Mouse (Mus musculus): ENCODE measurements around the gene Tnni1. TPM values are rescaled to one million over a fixed set of nuclear protein-coding genes. Genes with fewer than 3 reads are reported as not detected.
A peak's percentile ranks its signal among the peaks of the same experiment; 100 is the strongest.

Tnni1 gene
- polyA plus RNA-seq, 1 experiment from 2014 or later: 2,290 TPM

GRCm38 (mm10) chr1:135818481-135819086, 39.4 kb downstream of the Tnni1 start, which contains the start of gene Lad1:
Lad1 (plus strand) TSS chr1:135818598.
- WGBS: 1% methylated on average over 63 of the region's 63 CpGs
- H3K9me3 ChIP-seq: no peaks in the 10 kb centered on the region
- peaks cover 64% of the 10 kb centered on the region for H3K4me1 ChIP-seq
- no peak for DNase-seq (ENCODE audit: low spot score)
- H3K27ac ChIP-seq: peak within 1 kb of the TSS; percentile 90
- H3K36me3 ChIP-seq: no peaks in the 10 kb centered on the region
- peaks cover 72% of the 10 kb centered on the region for H3K27me3 ChIP-seq (ENCODE audit: insufficient read depth, poor library complexity, severe bottlenecking)
- peak within 1 kb of the TSS; percentile 81 for H3K4me3 ChIP-seq

- 77% methylated on average over 10 of the region's 10 CpGs for WGBS
- Histone ChIP-seq H3K9me3 (no peaks in the 10 kb centered on the region), H3K4me3 (no peak overlapping the region), H3K27ac (no peak overlapping the region), H3K4me1 (peaks cover 54% of the 10 kb centered on the region), H3K36me3 (no peaks in the 10 kb centered on the region), H3K27me3 (ENCODE audit: insufficient read depth, poor library complexity, severe bottlenecking) (peaks cover 72% of the 10 kb centered on the region)
- no peak for DNase-seq (ENCODE audit: low spot score)
Observed at GRCm38 (mm10) chr1:135820071-135820470, 40.8 kb downstream of the Tnni1 start.

GRCm38 (mm10) chr1:135820736-135821364, 41.6 kb downstream of the Tnni1 start:
- Histone ChIP-seq H3K9me3 (no peaks in the 10 kb centered on the region), H3K27me3 (ENCODE audit: insufficient read depth, poor library complexity, severe bottlenecking) (peaks cover 72% of the 10 kb centered on the region), H3K27ac (peak overlapping the region; percentile 29; the same call in 1 of the 2 replicates), H3K4me1 (peaks cover 54% of the 10 kb centered on the region), H3K36me3 (no peaks in the 10 kb centered on the region), H3K4me3 (no peak overlapping the region)
- 70% methylated on average over 16 of the region's 16 CpGs for WGBS
- DNase-seq (ENCODE audit: low spot score): no peak

GRCm38 (mm10) chr1:135821780-135822179, 42.5 kb downstream of the Tnni1 start:
- H3K27me3 ChIP-seq (ENCODE audit: insufficient read depth, poor library complexity, severe bottlenecking): peaks cover 64% of the 10 kb centered on the region
- H3K4me3 ChIP-seq: no peak overlapping the region
- WGBS: 80% methylated on average over 7 of the region's 7 CpGs
- no peak overlapping the region for H3K27ac ChIP-seq
- peaks cover 47% of the 10 kb centered on the region for H3K4me1 ChIP-seq
- H3K36me3 ChIP-seq: no peaks in the 10 kb centered on the region
- no peaks in the 10 kb centered on the region for H3K9me3 ChIP-seq
- DNase-seq (ENCODE audit: low spot score): no peak

GRCm38 (mm10) chr1:135828918-135829317, 49.7 kb downstream of the Tnni1 start:
- H3K27ac ChIP-seq: no peak overlapping the region
- no peaks in the 10 kb centered on the region for H3K9me3 ChIP-seq
- no peaks in the 10 kb centered on the region for H3K27me3 ChIP-seq (ENCODE audit: insufficient read depth, poor library complexity, severe bottlenecking)
- 9% methylated on average over 1 of the region's 1 CpGs for WGBS
- no peak for DNase-seq (ENCODE audit: low spot score)
- H3K4me1 ChIP-seq: peaks cover 42% of the 10 kb centered on the region
- H3K4me3 ChIP-seq: no peak overlapping the region
- no peaks in the 10 kb centered on the region for H3K36me3 ChIP-seq

- H3K27ac ChIP-seq: peak overlapping the region; percentile 92
- WGBS: 49% methylated on average over 6 of the region's 6 CpGs
- H3K36me3 ChIP-seq: peaks cover 7% of the 10 kb centered on the region; the same call in 1 of the 2 replicates
- H3K27me3 ChIP-seq (ENCODE audit: insufficient read depth, poor library complexity, severe bottlenecking): no peaks in the 10 kb centered on the region
- peaks cover 66% of the 10 kb centered on the region for H3K4me1 ChIP-seq
- H3K4me3 ChIP-seq: no peak overlapping the region
- no peak for DNase-seq (ENCODE audit: low spot score)
- no peaks in the 10 kb centered on the region for H3K9me3 ChIP-seq
Observed at GRCm38 (mm10) chr1:135834206-135834859, 55.1 kb downstream of the Tnni1 start.

- Histone ChIP-seq H3K27ac (peak overlapping the region; percentile 92), H3K9me3 (no peaks in the 10 kb centered on the region), H3K4me1 (peaks cover 61% of the 10 kb centered on the region), H3K4me3 (peak overlapping the region; percentile 22; the same call in 1 of the 2 replicates), H3K36me3 (peaks cover 10% of the 10 kb centered on the region; the same call in 1 of the 2 replicates), H3K27me3 (ENCODE audit: insufficient read depth, poor library complexity, severe bottlenecking) (no peaks in the 10 kb centered on the region)
- 53% methylated on average over 8 of the region's 8 CpGs for WGBS
- DNase-seq (ENCODE audit: low spot score): no peak
Observed at GRCm38 (mm10) chr1:135834983-135835382, 55.7 kb downstream of the Tnni1 start.

- no peaks in the 10 kb centered on the region for H3K27me3 ChIP-seq (ENCODE audit: insufficient read depth, poor library complexity, severe bottlenecking)
- peak; percentile 96 for DNase-seq (ENCODE audit: low spot score)
- H3K36me3 ChIP-seq: peaks cover 17% of the 10 kb centered on the region
- WGBS: 21% methylated on average over 9 of the region's 9 CpGs
- H3K27ac ChIP-seq: peak within 1 kb of the TSS; percentile 92
- H3K4me3 ChIP-seq: peak within 1 kb of the TSS; percentile 63
- H3K4me1 ChIP-seq: peaks cover 61% of the 10 kb centered on the region
- no peaks in the 10 kb centered on the region for H3K9me3 ChIP-seq
Observed at GRCm38 (mm10) chr1:135835716-135836483, 56.7 kb downstream of the Tnni1 start, which contains the start of gene Tnnt2. Tnnt2 (plus strand) TSS chr1:135836354.

- peaks cover 44% of the 10 kb centered on the region for H3K36me3 ChIP-seq
- H3K4me1 ChIP-seq: peaks cover 69% of the 10 kb centered on the region
- WGBS: 21% methylated on average over 4 of the region's 4 CpGs
- peak overlapping the region; percentile 92 for H3K27ac ChIP-seq
- H3K9me3 ChIP-seq: no peaks in the 10 kb centered on the region
- no peaks in the 10 kb centered on the region for H3K27me3 ChIP-seq (ENCODE audit: insufficient read depth, poor library complexity, severe bottlenecking)
- peak overlapping the region; percentile 63 for H3K4me3 ChIP-seq
- no peak for DNase-seq (ENCODE audit: low spot score)
Observed at GRCm38 (mm10) chr1:135838626-135839025, 59.4 kb downstream of the Tnni1 start.

- WGBS: 58% methylated on average over 6 of the region's 6 CpGs
- H3K4me3 ChIP-seq: peak overlapping the region; percentile 63
- peak overlapping the region; percentile 92; the same call in 1 of the 2 replicates for H3K27ac ChIP-seq
- peaks cover 48% of the 10 kb centered on the region for H3K36me3 ChIP-seq
- peaks cover 69% of the 10 kb centered on the region for H3K4me1 ChIP-seq
- no peak for DNase-seq (ENCODE audit: low spot score)
- H3K9me3 ChIP-seq: no peaks in the 10 kb centered on the region
- H3K27me3 ChIP-seq (ENCODE audit: insufficient read depth, poor library complexity, severe bottlenecking): no peaks in the 10 kb centered on the region
Observed at GRCm38 (mm10) chr1:135839065-135839464, 59.8 kb downstream of the Tnni1 start.

GRCm38 (mm10) chr1:135840675-135841395, 61.6 kb downstream of the Tnni1 start:
- WGBS: 43% methylated on average over 15 of the region's 15 CpGs
- H3K4me1 ChIP-seq: peaks cover 68% of the 10 kb centered on the region
- H3K27ac ChIP-seq: peak overlapping the region; percentile 31; the same call in 1 of the 2 replicates
- peaks cover 66% of the 10 kb centered on the region for H3K36me3 ChIP-seq
- no peak for DNase-seq (ENCODE audit: low spot score)
- no peaks in the 10 kb centered on the region for H3K27me3 ChIP-seq (ENCODE audit: insufficient read depth, poor library complexity, severe bottlenecking)
- peak overlapping the region; percentile 9; the same call in 1 of the 2 replicates for H3K4me3 ChIP-seq
- H3K9me3 ChIP-seq: no peaks in the 10 kb centered on the region

All from heart, embryonic 10.5 days (tissue).